9 mouse cellular contexts compared by ENCODE assay signal in the genomic region with DNA sequence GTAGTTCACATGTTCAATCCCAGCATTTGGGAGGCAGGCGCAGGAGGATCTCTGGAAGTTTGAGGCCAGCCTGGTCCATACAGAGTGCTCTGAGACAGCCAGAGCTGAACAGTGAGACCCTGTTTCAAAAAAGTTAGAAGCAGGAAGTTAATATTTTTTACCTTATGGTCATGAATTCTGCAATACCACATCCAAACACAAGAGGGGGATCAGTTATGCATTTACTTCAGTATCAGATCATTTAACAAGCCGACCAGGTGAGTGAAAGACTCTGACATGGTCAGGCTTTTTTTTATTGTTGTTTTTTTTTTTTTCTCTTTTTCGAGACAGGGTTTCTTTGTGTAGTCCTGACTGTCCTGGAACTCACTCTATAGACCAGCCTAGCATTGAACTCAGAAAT. TPM values are rescaled to one million over a fixed set of nuclear protein-coding genes. Genes with fewer than 3 reads are reported as not detected.
A peak's percentile ranks its signal among the peaks of the same experiment; 100 is the strongest.
DNase-seq lines count a peak whose midpoint lies in the region; ATAC-seq and TF ChIP-seq lines count a peak whose summit lies in the region.
"Had no signal": no experiment of that assay in that cellular context is flagged by ENCODE, and none has a peak within 500 bp of the region (broad histone marks: within the 10 kb centered on the region; RNA-seq: fewer than 3 reads in every experiment).

No protein-coding gene starts in this region.

- TF ChIP-seq CTCF in kidney, adult 2 months (conservative IDR thresholded peaks at IDR 0.05; ENCODE audit: insufficient read depth, insufficient read length, low read depth, low read length): 0 out of 2 replicates have a peak, but pooled peaks have one; percentile 10

- no peak for ATAC-seq in kidney, embryonic 14.5 days (ENCODE audit: low FRiP score, low TSS enrichment)
- ATAC-seq in activated CD4-positive, CD25-positive, alpha-beta regulatory T cell, adult 4 months: peak; percentile 38
- no peak for ATAC-seq in monocyte, adult 5-6 weeks (replicated peaks; ENCODE audit: insufficient number of reproducible peaks, low FRiP score, low TSS enrichment, poor library complexity, severe bottlenecking)

- TF ChIP-seq POLR2A in kidney, adult 2 months (IDR thresholded peaks at IDR 0.05; ENCODE audit: low read depth, low read length): no peak

- no peak overlapping the region for H3K9ac ChIP-seq in kidney, embryonic 14.5 days (ENCODE audit: low read depth, low read length)

- intact Hi-C loops in left cerebral cortex, postnatal 4 days (cut with DNase I): no loop called here
- intact Hi-C loops in heart, postnatal 36 days (cut with DNase I): no loop called here

- H3K4me3 ChIP-seq in kidney, adult 2 months (ENCODE audit: insufficient read depth, low read depth, low read length): no peak overlapping the region
- H3K4me3 ChIP-seq in kidney, embryonic 14.5 days (ENCODE audit: low read length): no peak overlapping the region

- no peaks in the 10 kb centered on the region for H3K9me3 ChIP-seq in kidney, embryonic 14.5 days (ENCODE audit: control insufficient read depth, low read length)

- DNase-seq in kidney, adult 2 months: peak; percentile 70
- peak; percentile 44 to 69 for DNase-seq in CD8-positive naive resting alpha-beta T cell, adult 2 months (ENCODE audit: low read depth in 2 of 2, low spot score in 2 of 2)
- peak; percentile 87 for DNase-seq in lung, postnatal 36 days
- no peak for DNase-seq in left cerebral cortex, postnatal 4 days
- no peak for DNase-seq in heart, postnatal 36 days
- DNase-seq: cerebellum, adult 9-10 months had no signal

- H3K27ac ChIP-seq in kidney, adult 2 months (ENCODE audit: insufficient read depth, low read depth, low read length): no peak overlapping the region
- no peak overlapping the region for H3K27ac ChIP-seq in kidney, embryonic 14.5 days (ENCODE audit: low read depth, low read length)

- 36% methylated on average over 3 of the region's 3 CpGs for WGBS in kidney, adult 2 months
- WGBS in kidney, embryonic 14.5 days: 43% methylated on average over 3 of the region's 3 CpGs

- H3K4me2 ChIP-seq in kidney, embryonic 14.5 days (replicated peaks; ENCODE audit: low read depth, low read length): no peak overlapping the region

- H3K36me3 ChIP-seq in kidney, adult 2 months (ENCODE audit: control insufficient read depth, insufficient read depth, low read length): peaks cover 3% of the 10 kb centered on the region
- H3K36me3 ChIP-seq in kidney, embryonic 14.5 days (ENCODE audit: control insufficient read depth, insufficient read depth, low read length): peaks cover 12% of the 10 kb centered on the region

- H3K27me3 ChIP-seq in kidney, adult 2 months (replicated peaks; ENCODE audit: control insufficient read depth, insufficient read depth, low read length): no peaks in the 10 kb centered on the region
- no peaks in the 10 kb centered on the region for H3K27me3 ChIP-seq in kidney, embryonic 14.5 days (ENCODE audit: control insufficient read depth, insufficient read depth, low read length)

- peaks cover 4% of the 10 kb centered on the region; the same call in 1 of the 2 replicates for H3K4me1 ChIP-seq in kidney, adult 2 months (ENCODE audit: control insufficient read depth, insufficient read depth, low read length)
- H3K4me1 ChIP-seq in kidney, embryonic 14.5 days (ENCODE audit: control insufficient read depth, insufficient read depth, low read length): peaks cover 13% of the 10 kb centered on the region

RNA-seq across cellular contexts. Expression of a gene that starts 2.5 kb away (rescaled TPM):
- 253 and 281 TPM in 2 replicates for polyA plus RNA-seq in kidney, adult 2 months (2012; rRNA removed)
- 738 and 891 TPM in 2 replicates for polyA plus RNA-seq in kidney, embryonic 14.5 days (2014; fragmentation: Nextera tagmentation; extraction: Ambion mirVana)
- 1,000 to 10,000 TPM; 1,893 to 2,041 TPM for polyA plus RNA-seq in activated CD4-positive, CD25-positive, alpha-beta regulatory T cell, adult 4 months (2017; shearing (Covaris generic))
- 599 to 801 TPM (median 613 TPM) in 3 replicates for total RNA-seq in monocyte, adult 5-6 weeks (2017)
- total RNA-seq in left cerebral cortex, postnatal 4 days (2021): 100 to 1,000 TPM; 639 to 650 TPM
- total RNA-seq in heart, postnatal 36 days (2021): 100 to 1,000 TPM; 519 to 543 TPM

RNA-seq across cellular contexts. Expression of a gene that starts 10.5 kb away (rescaled TPM):
- polyA plus RNA-seq in kidney, adult 2 months (2012; rRNA removed): 29.5 and 32.4 TPM in 2 replicates
- 21.2 and 26.5 TPM in 2 replicates for polyA plus RNA-seq in kidney, embryonic 14.5 days (2014; fragmentation: Nextera tagmentation; extraction: Ambion mirVana)
- polyA plus RNA-seq in activated CD4-positive, CD25-positive, alpha-beta regulatory T cell, adult 4 months (2017; shearing (Covaris generic)): 1 to 10 TPM; 6.0 to 9.6 TPM
- 59.8 to 88.9 TPM (median 78.3 TPM) in 3 replicates for total RNA-seq in monocyte, adult 5-6 weeks (2017)
- total RNA-seq in left cerebral cortex, postnatal 4 days (2021): 10 to 100 TPM; 74.1 to 76.3 TPM
- total RNA-seq in heart, postnatal 36 days (2021): 100 to 1,000 TPM; 166 to 210 TPM

RNA-seq across cellular contexts. Expression of a gene that starts 18.3 kb away (rescaled TPM):
- polyA plus RNA-seq in kidney, adult 2 months (2012; rRNA removed): 10.1 and 12.3 TPM in 2 replicates
- polyA plus RNA-seq in kidney, embryonic 14.5 days (2014; fragmentation: Nextera tagmentation; extraction: Ambion mirVana): 6.2 and 8.0 TPM in 2 replicates
- 1 to 10 TPM; 6.4 to 7.0 TPM for polyA plus RNA-seq in activated CD4-positive, CD25-positive, alpha-beta regulatory T cell, adult 4 months (2017; shearing (Covaris generic))
- total RNA-seq in monocyte, adult 5-6 weeks (2017): 9.9 to 34.1 TPM (median 19.9 TPM) in 3 replicates
- 100 to 1,000 TPM; 202 to 219 TPM for total RNA-seq in left cerebral cortex, postnatal 4 days (2021)
- 10 to 100 TPM; 21.1 to 24.4 TPM for total RNA-seq in heart, postnatal 36 days (2021)

Comparison
In these comparisons a context has a peak if more than half of its experiments do, and no peak if none do; other contexts are left out.
1. DNase-seq: peak in kidney, adult 2 months (single experiment), CD8-positive naive resting alpha-beta T cell, adult 2 months (2 of 2) and lung, postnatal 36 days (single experiment); none in left cerebral cortex, postnatal 4 days (single experiment) and heart, postnatal 36 days (0 of 2).